Mouse (Mus musculus) liver, embryonic 14.5 days (tissue): ENCODE data around the gene Abhd17c. TPM values are rescaled to one million over a fixed set of nuclear protein-coding genes. Genes with fewer than 3 reads are reported as not detected.

ENCODE experiments used
- ATAC-seq: fragments of 200-750 bp; cut with Nextera tagmentation; 2 replicates; pipeline ENCODE4 v1.8.0; 2017; ENCODE audit warnings: moderate number of reproducible peaks, mild to moderate bottlenecking, moderate library complexity; ENCODE audit not compliant: insufficient read depth
- DNase-seq, 3 experiments: peaks; one replicate each; pipeline ENCODE4 v3.0.0-alpha.2; 2012 to 2013; ENCODE audit warnings: low read depth in 3 of 3, low spot score in 3 of 3
- H3K27ac ChIP-seq: fragments of 300-500 bp; sonication (generic); 2 replicates; pipeline ENCODE4 v1.5.1; 2014; ENCODE audit warnings: moderate library complexity, mild to moderate bottlenecking, control low read depth, inconsistent platforms
- H3K27me3 ChIP-seq: fragments of 300-500 bp; sonication (generic); 2 replicates; pipeline ENCODE4 v1.6.1; 2014; ENCODE audit warnings: mild to moderate bottlenecking, low read length, moderate library complexity; ENCODE audit not compliant: control insufficient read depth, insufficient read depth
- H3K36me3 ChIP-seq: fragments of 300-500 bp; sonication (generic); replicated peaks from 2 replicates; pipeline ENCODE4 v1.6.1; 2014; ENCODE audit warnings: low read depth; ENCODE audit not compliant: control insufficient read depth, insufficient read depth
- H3K4me1 ChIP-seq, 2 experiments: fragments of 200-500 bp in 1 of 2; fragments of 300-500 bp in 1 of 2; sonication (generic) in 1 of 2; replicated peaks; 2 replicates each; pipeline ENCODE4 v1.6.1; 2012 to 2014; ENCODE audit warnings: antibody characterized with exemption in 1 of 2, inconsistent platforms in 1 of 2, low read length in 1 of 2; ENCODE audit not compliant: control insufficient read depth in 2 of 2, insufficient read depth in 2 of 2
- H3K4me2 ChIP-seq: fragments of 300-500 bp; sonication (generic); 2 replicates; pipeline ENCODE4 v1.6.1; 2014; ENCODE audit warnings: low read depth, mild to moderate bottlenecking, control low read depth, moderate library complexity
- H3K4me3 ChIP-seq, 2 experiments: fragments of 200-500 bp in 1 of 2; fragments of 300-500 bp in 1 of 2; sonication (generic) in 1 of 2; 2 replicates each; pipeline ENCODE4 v1.5.1; 2012 to 2014; ENCODE audit warnings: low read depth in 2 of 2, low read length in 2 of 2, mild to moderate bottlenecking in 2 of 2, control low read depth in 1 of 2, inconsistent platforms in 1 of 2, moderate library complexity in 1 of 2; ENCODE audit not compliant: insufficient read depth in 1 of 2
- H3K9ac ChIP-seq: fragments of 300-500 bp; sonication (generic); replicated peaks from 2 replicates; pipeline ENCODE4 v1.6.1; 2014; ENCODE audit warnings: mild to moderate bottlenecking, control low read depth, moderate library complexity
- H3K9me3 ChIP-seq: fragments of 300-500 bp; sonication (generic); 2 replicates; pipeline ENCODE4 v1.6.1; 2016; ENCODE audit warnings: low read length, mixed read lengths; ENCODE audit not compliant: control insufficient read depth
- CTCF ChIP-seq: IDR thresholded peaks from 2 replicates; pipeline ENCODE4 v1.5.1; 2016; ENCODE audit warnings: antibody characterized with exemption, low read depth, control low read depth
- EP300 ChIP-seq: IDR thresholded peaks from 2 replicates; pipeline ENCODE4 v1.6.1; 2016; ENCODE audit warnings: antibody characterized with exemption, low read depth
- WGBS: fragments of 180-500 bp; shearing (Covaris S2); extraction: QIAGEN DNeasy Blood & Tissue Kit; methylation state at CpG from one replicate; pipeline ENCODE4 v1.1.7; 2014; ENCODE audit not compliant: insufficient replicate concordance; 5-methylcytosine and 5-hydroxymethylcytosine counted together
- polyA plus RNA-seq, 2 experiments: library from polyadenylated mRNA; depleted of rRNA in 1 of 2; stranded (reverse) in 1 of 2; unstranded in 1 of 2; fragments of >200 nt; fragmentation: Nextera tagmentation in 1 of 2; extraction: Ambion mirVana in 1 of 2; gene quantifications; 2 replicates each; pipeline versions ENCODE4 v1.2.1 to v1.2.3; 2012 to 2014

Abhd17c gene
- polyA plus RNA-seq, 2 experiments, result 13.0 to 15.1 TPM

DNA sequence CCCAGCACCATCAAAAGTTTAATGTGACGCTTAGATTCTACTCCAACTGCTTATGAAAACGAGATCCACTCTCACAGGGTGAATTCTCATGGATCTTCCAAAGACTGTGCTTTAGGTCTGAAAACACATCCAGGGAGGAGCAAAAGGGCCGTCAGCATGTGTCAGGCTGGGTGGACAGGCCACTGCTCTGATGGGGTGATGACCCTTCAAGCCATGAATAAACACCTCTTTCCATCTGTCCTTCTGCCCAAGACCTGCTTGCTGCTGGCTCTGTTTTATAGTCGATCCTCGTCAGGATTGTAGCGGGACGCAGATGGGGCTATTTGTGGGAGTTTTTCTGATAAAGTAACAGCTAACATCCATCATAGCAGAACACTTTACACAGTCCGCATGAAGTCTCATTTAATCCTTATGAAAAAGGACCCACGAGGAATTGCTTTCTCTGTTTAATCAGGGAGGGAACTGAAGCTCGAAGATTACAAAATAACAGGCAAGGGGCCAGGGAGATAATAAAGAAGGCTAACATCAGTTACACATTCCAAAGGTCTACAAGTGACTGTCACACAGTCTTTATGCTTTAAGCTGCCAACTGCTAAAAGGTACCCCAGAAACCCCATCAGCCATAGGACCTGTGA, 39.9 kb downstream of the Abhd17c start:
- H3K27me3 ChIP-seq, result no peaks in the 10 kb centered on the region
- H3K27ac ChIP-seq, result no peak overlapping the region
- H3K36me3 ChIP-seq, result peaks cover 2% of the 10 kb centered on the region; the same call in 1 of the 2 replicates
- H3K4me1 ChIP-seq, result 0 out of 4 replicates have a peak, but pooled peaks cover 0 to 4% of the 10 kb centered on the region in 2 experiments
- no peak for DNase-seq
- no peak overlapping the region for H3K4me2 ChIP-seq
- H3K9ac ChIP-seq, result no peak overlapping the region
- no peak for TF ChIP-seq CTCF
- TF ChIP-seq EP300, result no peak
- no peaks in the 10 kb centered on the region for H3K9me3 ChIP-seq
- ATAC-seq, result no peak
- 69% methylated on average over 10 of the region's 10 CpGs for WGBS
- no peak overlapping the region for H3K4me3 ChIP-seq

GRCm38 (mm10) chr7:84106942-84107341, 44.8 kb downstream of the Abhd17c start:
- DNase-seq, result no peak
- no peak for ATAC-seq
- no peak overlapping the region for H3K4me2 ChIP-seq
- no peak overlapping the region for H3K4me3 ChIP-seq
- H3K36me3 ChIP-seq, result peaks cover 2% of the 10 kb centered on the region; the same call in 1 of the 2 replicates
- WGBS, result 83% methylated on average over 1 of the region's 1 CpGs
- H3K9ac ChIP-seq, result no peak overlapping the region
- TF ChIP-seq CTCF, result no peak
- no peak for TF ChIP-seq EP300
- no peak overlapping the region for H3K27ac ChIP-seq
- 0 out of 4 replicates have a peak, but pooled peaks cover 0 to 2% of the 10 kb centered on the region in 2 experiments for H3K4me1 ChIP-seq
- no peaks in the 10 kb centered on the region for H3K27me3 ChIP-seq
- H3K9me3 ChIP-seq, result no peaks in the 10 kb centered on the region

GRCm38 (mm10) chr7:84102589-84102988, 49.1 kb downstream of the Abhd17c start:
- Histone ChIP-seq H3K9me3 (no peaks in the 10 kb centered on the region), H3K4me2 (no peak overlapping the region), H3K4me1 (no peaks in the 10 kb centered on the region), H3K9ac (no peak overlapping the region), H3K36me3 (no peaks in the 10 kb centered on the region), H3K27ac (no peak overlapping the region), H3K4me3 (no peak overlapping the region), H3K27me3 (no peaks in the 10 kb centered on the region)
- TF ChIP-seq EP300, result no peak
- TF ChIP-seq CTCF, result no peak
- ATAC-seq, result no peak
- 77% methylated on average over 1 of the region's 1 CpGs for WGBS
- DNase-seq, result no peak

DNA sequence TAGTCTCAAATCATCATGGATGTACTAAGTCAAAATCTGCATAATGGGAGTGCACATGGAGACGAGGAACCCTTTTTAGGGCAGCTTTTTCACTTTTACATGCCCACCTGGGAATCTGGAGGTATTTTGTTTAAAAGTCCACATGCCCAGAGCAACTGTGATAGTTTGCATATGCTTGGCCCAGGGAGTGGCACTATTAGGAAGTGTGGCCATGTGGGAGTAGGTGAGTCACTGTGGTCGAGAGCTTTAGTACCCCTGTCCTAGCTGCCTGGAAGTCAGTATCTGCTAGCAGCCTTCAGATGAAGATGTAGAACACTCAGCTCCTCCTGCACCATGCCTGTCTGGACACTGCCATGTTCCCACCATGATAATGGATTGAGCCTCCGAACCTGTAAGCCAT, 51.0 kb downstream of the Abhd17c start:
- Histone ChIP-seq H3K4me2 (no peak overlapping the region), H3K9ac (no peak overlapping the region), H3K27me3 (no peaks in the 10 kb centered on the region), H3K4me3 (no peak overlapping the region), H3K27ac (no peak overlapping the region), H3K9me3 (no peaks in the 10 kb centered on the region), H3K36me3 (no peaks in the 10 kb centered on the region), H3K4me1 (no peaks in the 10 kb centered on the region)
- 60% methylated on average over 3 of the region's 3 CpGs for WGBS
- ATAC-seq, result no peak
- TF ChIP-seq EP300 (no peak), CTCF (no peak)
- DNase-seq, result no peak

DNA sequence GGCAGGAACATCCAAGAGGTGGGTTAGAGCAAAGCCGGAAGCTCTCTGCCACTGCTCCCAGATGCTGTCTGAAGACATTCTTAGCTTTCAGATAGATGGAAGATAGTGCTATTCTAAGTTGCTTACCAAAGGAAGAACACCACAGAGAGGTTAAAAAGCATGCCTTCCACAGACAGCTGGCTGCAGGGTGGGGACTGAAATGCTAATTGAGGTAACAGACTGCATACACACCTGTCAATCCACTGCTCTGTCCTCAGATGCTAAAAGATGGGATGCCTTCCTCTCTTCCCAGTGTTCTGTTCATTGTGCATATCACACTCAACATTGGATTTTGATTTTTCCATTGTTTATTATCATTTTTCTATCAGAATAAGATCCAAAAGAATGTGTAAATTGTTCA, 53.6 kb downstream of the Abhd17c start:
- 82% methylated on average over 1 of the region's 1 CpGs for WGBS
- ATAC-seq (no peak), DNase-seq (no peak)
- Histone ChIP-seq H3K4me2 (no peak overlapping the region), H3K27me3 (no peaks in the 10 kb centered on the region), H3K27ac (no peak overlapping the region), H3K9ac (no peak overlapping the region), H3K4me3 (no peak overlapping the region), H3K36me3 (no peaks in the 10 kb centered on the region), H3K9me3 (no peaks in the 10 kb centered on the region), H3K4me1 (no peaks in the 10 kb centered on the region)
- TF ChIP-seq CTCF (no peak), EP300 (no peak)
